Mouse (Mus musculus): ENCODE measurements around the gene Tbcb. TPM values are rescaled to one million over a fixed set of nuclear protein-coding genes. Genes with fewer than 3 reads are reported as not detected.
A peak's percentile ranks its signal among the peaks of the same experiment; 100 is the strongest.

Gene Tbcb
- polyA plus RNA-seq (2015; fragmentation: Nextera tagmentation; extraction: Ambion mirVana), result 42.0 and 44.0 TPM in 2 replicates

DNA sequence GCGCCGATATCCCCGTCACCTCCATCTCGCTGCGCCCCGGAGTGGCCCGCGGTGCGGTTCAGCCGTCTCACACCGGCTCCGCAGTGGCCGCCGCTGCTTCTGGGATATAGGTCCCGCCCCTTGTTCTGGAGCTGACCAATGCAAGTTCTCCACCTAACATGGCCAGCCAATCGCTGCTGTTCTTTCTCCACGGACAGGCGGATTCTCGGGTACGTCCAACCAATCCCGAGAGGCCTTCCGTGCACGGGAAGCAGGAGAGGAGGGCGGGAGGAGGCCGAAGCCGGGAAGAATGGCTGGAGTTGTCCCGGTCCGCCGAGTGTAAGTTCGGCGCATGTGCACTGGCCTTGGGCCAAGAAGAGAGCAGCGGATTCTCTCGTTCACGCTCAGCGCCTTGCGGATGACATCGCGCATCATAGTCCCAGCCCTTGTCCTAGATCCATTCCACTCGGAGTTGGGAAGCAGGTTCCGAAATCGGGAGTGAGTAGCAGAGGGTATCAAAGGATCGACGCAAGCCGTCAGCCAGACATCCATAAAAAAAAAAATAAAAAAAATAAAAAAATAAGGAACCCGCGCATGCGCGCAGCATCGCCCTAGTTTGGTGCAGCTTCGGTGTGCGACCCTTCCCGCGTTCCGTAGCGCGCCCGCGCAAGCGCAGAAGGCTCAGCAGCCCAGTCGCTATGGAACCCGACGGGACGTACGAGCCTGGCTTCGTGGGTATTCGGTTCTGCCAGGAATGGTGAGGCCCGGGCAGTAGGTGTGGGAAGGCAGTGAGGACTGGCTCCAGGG is at the start of gene Tbcb, which contains the start of gene Polr2i:
Tbcb (minus strand) TSS at position 604 of the 786 bp plus-strand sequence.
Polr2i (plus strand) TSS at position 280 of the 786 bp plus-strand sequence.
- Histone ChIP-seq H3K4me1 (replicated peaks) (peaks cover 25% of the 10 kb centered on the region), H3K36me3 (replicated peaks) (peaks cover 14% of the 10 kb centered on the region), H3K9ac (peak within 1 kb of the TSS; percentile 67), H3K27ac (replicated peaks) (peak within 1 kb of the TSS; percentile 92), H3K27me3 (no peaks in the 10 kb centered on the region), H3K9me3 (replicated peaks) (no peaks in the 10 kb centered on the region), H3K4me3 (replicated peaks) (peak within 1 kb of the TSS; percentile 75), H3K4me2 (peak within 1 kb of the TSS; percentile 95)
- WGBS (ENCODE audit: insufficient replicate concordance), result under 1% methylated on average over 67 of the region's 67 CpGs
- ATAC-seq (ENCODE audit: insufficient read depth), result peak; percentile 91

DNA sequence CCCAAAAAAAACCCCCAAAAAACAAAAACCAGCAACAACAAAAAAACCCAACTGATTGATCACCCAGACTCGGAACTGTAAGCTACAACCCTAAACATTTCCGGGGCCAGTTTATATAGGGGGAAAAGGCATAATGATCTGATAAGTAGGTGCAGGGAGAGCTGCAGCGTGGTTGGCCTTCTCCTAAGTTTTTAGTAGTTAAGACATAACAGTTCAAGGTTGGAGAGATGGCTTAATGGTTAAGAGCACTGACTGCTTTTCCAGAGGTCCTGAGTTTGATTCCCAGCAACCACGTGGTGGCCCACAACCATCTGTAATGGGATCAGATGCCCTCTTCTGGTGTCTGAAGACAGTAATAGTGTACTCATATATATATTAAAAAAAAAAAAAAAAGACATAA is 49.5 kb upstream of the Tbcb start:
- Histone ChIP-seq H3K36me3 (replicated peaks) (no peaks in the 10 kb centered on the region), H3K9ac (no peak overlapping the region), H3K4me2 (peak overlapping the region; percentile 95), H3K27me3 (0 out of 2 replicates have a peak, but pooled peaks cover 7% of the 10 kb centered on the region), H3K4me1 (replicated peaks) (peaks cover 33% of the 10 kb centered on the region), H3K4me3 (replicated peaks) (no peak overlapping the region), H3K9me3 (replicated peaks) (no peaks in the 10 kb centered on the region), H3K27ac (replicated peaks) (no peak overlapping the region)
- no peak for ATAC-seq (ENCODE audit: insufficient read depth)
- 60% methylated on average over 4 of the region's 4 CpGs for WGBS (ENCODE audit: insufficient replicate concordance)

DNA sequence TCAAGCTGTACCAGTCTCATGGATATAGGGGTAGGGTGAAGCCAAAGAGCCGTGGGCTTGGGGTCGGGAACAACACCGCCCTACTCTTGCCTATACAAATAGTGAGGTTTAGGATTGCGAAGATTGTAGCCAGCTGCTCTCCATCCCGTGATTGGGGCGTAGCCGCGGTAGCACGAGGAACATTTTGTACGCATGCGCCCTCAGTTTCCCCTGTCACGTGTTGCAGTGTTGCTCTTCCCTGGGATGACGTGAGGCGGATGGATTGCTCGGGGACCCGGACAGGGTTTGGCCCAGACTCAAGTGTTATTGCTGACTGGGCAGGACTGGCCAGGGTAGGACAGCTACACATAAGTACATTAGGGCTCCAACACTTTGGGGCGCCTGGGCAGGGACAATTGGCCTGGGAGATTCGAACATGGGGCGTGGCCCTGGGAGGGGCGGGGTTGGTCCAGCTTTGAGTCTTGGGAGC is 48.6 kb upstream of the Tbcb start:
- Histone ChIP-seq H3K9ac (peak overlapping the region; percentile 31), H3K27ac (replicated peaks) (peak overlapping the region; percentile 98), H3K4me2 (peak overlapping the region; percentile 95), H3K27me3 (0 out of 2 replicates have a peak, but pooled peaks cover 3% of the 10 kb centered on the region), H3K36me3 (replicated peaks) (no peaks in the 10 kb centered on the region), H3K4me3 (replicated peaks) (peak overlapping the region; percentile 79), H3K4me1 (replicated peaks) (peaks cover 33% of the 10 kb centered on the region), H3K9me3 (replicated peaks) (no peaks in the 10 kb centered on the region)
- under 1% methylated on average over 20 of the region's 20 CpGs for WGBS (ENCODE audit: insufficient replicate concordance)
- ATAC-seq (ENCODE audit: insufficient read depth), result peak; percentile 31

DNA sequence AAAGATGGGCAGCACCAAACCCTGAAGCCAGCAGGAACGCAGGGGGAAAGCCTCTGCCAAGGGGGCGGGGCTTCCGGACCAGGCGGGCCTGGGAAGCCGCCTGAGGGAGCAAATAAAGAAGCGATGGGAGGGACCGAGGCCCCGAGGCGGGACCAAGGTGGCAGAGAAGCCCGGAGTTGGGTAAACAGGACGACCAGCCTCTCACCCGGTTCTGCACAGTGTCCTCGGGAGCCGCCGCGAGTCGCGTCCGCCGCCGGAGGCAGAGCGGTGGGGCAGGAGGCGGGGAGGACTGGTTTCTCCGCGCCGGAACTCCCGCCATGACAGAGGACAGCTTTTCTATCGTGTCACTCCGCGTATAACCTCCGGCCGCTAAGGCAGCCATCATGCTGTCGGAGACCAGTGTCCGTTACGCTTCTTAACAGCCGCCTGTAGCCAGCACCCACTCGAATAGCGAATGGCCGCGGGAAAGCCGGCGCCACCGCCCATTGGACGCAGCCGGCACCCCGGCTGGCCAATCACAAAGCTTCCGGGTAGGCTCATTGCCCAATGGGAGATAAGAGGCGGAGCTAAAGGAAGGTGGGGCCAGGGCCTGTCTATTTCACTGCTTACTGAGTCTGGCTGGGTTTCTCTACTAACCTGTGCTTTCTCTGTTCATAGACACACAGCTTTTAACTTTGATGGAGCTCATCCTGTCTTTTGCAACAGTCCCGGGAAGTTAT is 48.0 kb upstream of the Tbcb start, which contains the start of the genes Thap8 and Wdr62:
Thap8 (plus strand) TSS at position 144 of the 719 bp plus-strand sequence.
Wdr62 (minus strand) TSS at position 469 of the 719 bp plus-strand sequence.
- under 1% methylated on average over 49 of the region's 49 CpGs for WGBS (ENCODE audit: insufficient replicate concordance)
- Histone ChIP-seq H3K27me3 (no peaks in the 10 kb centered on the region), H3K27ac (replicated peaks) (peak within 1 kb of the TSS; percentile 98), H3K4me2 (peak within 1 kb of the TSS; percentile 95), H3K4me3 (replicated peaks) (peak within 1 kb of the TSS; percentile 79), H3K9me3 (replicated peaks) (no peaks in the 10 kb centered on the region), H3K9ac (peak within 1 kb of the TSS; percentile 70), H3K36me3 (replicated peaks) (no peaks in the 10 kb centered on the region), H3K4me1 (replicated peaks) (peaks cover 33% of the 10 kb centered on the region)
- peak; percentile 91 for ATAC-seq (ENCODE audit: insufficient read depth)

DNA sequence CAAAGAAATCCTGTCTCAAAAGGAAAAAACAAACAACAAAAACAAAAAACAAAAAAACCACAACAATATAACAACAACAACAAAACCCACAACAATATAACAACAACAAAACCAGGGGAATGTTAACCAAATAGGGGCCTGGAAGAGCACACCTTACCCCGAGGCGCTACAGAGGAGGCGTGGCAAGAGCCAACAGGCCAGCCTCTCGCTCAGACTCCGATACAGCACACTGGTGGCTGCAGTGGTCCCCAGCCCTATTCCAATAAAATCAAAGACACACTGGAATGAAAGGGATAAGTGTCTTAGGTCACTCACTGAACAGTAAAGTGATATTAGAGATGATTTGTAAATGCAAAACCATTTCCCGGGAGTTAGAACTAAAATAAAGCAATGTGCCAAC is 47.5 kb upstream of the Tbcb start:
- WGBS (ENCODE audit: insufficient replicate concordance), result 0% methylated on average over 6 of the region's 6 CpGs
- peak; percentile 51 for ATAC-seq (ENCODE audit: insufficient read depth)
- H3K9ac ChIP-seq, result peak overlapping the region; percentile 70
- peaks cover 33% of the 10 kb centered on the region for H3K4me1 ChIP-seq (replicated peaks)
- H3K36me3 ChIP-seq (replicated peaks), result 0 out of 2 replicates have a peak, but pooled peaks cover under 1% of the 10 kb centered on the region
- peak overlapping the region; percentile 98 for H3K27ac ChIP-seq (replicated peaks)
- H3K4me2 ChIP-seq, result peak overlapping the region; percentile 95
- H3K4me3 ChIP-seq (replicated peaks), result peak overlapping the region; percentile 79
- no peaks in the 10 kb centered on the region for H3K27me3 ChIP-seq
- no peaks in the 10 kb centered on the region for H3K9me3 ChIP-seq (replicated peaks)

DNA sequence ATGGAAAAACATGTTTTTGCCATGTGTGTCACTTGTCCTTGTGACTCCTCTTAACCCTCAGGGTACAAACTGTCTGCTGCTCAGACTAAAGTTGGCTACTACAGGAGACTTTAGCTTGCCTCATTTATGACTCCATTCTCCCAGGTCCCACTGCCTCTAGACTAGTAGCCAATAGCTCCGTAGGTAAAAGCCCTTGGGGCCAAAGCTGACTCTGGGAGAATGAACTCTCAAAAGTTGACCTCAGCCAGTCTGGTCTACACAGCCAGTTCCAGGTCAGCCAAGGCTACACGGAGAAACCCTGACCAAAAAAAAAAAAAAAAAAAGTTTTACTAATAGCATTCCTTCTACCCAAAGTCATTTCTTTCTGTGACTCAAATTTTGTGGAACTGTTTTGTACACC is 46.8 kb upstream of the Tbcb start:
- Histone ChIP-seq H3K9me3 (replicated peaks) (no peaks in the 10 kb centered on the region), H3K4me1 (replicated peaks) (peaks cover 33% of the 10 kb centered on the region), H3K4me2 (peak overlapping the region; percentile 95), H3K27me3 (no peaks in the 10 kb centered on the region), H3K9ac (peak overlapping the region; percentile 70; the same call in 1 of the 2 replicates), H3K36me3 (replicated peaks) (peaks cover 7% of the 10 kb centered on the region; the same call in 1 of the 2 replicates), H3K4me3 (replicated peaks) (peak overlapping the region; percentile 79), H3K27ac (replicated peaks) (no peak overlapping the region)
- ATAC-seq (ENCODE audit: insufficient read depth), result no peak
- 47% methylated on average over 2 of the region's 2 CpGs for WGBS (ENCODE audit: insufficient replicate concordance)

DNA sequence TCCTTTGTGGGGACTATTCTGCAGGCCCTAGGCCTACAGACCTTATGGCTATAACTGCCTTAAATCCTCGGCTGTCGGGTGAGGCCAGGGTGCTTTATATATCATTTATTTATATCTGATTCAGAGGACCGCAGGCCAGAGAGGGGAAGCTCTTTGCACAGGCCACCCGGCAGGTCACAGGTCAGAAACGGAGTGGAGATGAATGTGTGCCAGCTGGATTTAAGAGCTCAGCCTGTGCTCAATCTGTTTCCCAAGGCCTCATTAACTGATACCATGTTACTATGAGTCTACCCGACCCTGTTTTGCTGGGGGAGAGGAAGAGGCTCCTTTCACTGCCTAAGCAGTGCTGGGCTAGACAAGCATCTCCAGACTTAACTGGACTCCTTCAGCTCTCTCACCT is 42.3 kb upstream of the Tbcb start:
- peaks cover 17% of the 10 kb centered on the region for H3K4me1 ChIP-seq (replicated peaks)
- no peak for ATAC-seq (ENCODE audit: insufficient read depth)
- H3K4me3 ChIP-seq (replicated peaks), result no peak overlapping the region
- H3K27ac ChIP-seq (replicated peaks), result no peak overlapping the region
- 78% methylated on average over 6 of the region's 6 CpGs for WGBS (ENCODE audit: insufficient replicate concordance)
- H3K9ac ChIP-seq, result no peak overlapping the region
- H3K36me3 ChIP-seq (replicated peaks), result peaks cover 39% of the 10 kb centered on the region
- no peak overlapping the region for H3K4me2 ChIP-seq
- no peaks in the 10 kb centered on the region for H3K9me3 ChIP-seq (replicated peaks)
- no peaks in the 10 kb centered on the region for H3K27me3 ChIP-seq

DNA sequence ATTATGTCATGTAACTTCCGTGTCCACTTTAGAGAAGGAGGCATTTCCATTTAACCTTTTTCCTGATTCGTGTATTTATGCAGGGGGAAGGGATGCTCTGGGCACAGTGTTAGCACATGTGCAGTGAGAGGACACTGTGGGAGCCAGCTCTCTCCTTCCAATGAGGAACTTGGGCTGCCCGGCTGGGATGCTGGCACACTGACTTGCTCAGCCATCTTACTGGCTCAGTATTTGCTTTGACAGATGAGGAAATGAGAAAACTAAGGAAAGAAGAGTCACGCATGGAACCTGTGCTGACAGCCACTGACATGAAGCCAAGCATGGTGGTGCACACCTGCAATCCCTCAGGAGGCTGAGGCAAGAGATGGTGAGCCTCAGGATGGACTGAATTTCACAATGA is 37.6 kb upstream of the Tbcb start:
- Histone ChIP-seq H3K36me3 (replicated peaks) (peaks cover 83% of the 10 kb centered on the region), H3K4me3 (replicated peaks) (no peak overlapping the region), H3K4me2 (no peak overlapping the region), H3K4me1 (replicated peaks) (no peaks in the 10 kb centered on the region), H3K9ac (no peak overlapping the region), H3K27ac (replicated peaks) (no peak overlapping the region), H3K9me3 (replicated peaks) (no peaks in the 10 kb centered on the region), H3K27me3 (no peaks in the 10 kb centered on the region)
- no peak for ATAC-seq (ENCODE audit: insufficient read depth)
- WGBS (ENCODE audit: insufficient replicate concordance), result 76% methylated on average over 4 of the region's 4 CpGs

DNA sequence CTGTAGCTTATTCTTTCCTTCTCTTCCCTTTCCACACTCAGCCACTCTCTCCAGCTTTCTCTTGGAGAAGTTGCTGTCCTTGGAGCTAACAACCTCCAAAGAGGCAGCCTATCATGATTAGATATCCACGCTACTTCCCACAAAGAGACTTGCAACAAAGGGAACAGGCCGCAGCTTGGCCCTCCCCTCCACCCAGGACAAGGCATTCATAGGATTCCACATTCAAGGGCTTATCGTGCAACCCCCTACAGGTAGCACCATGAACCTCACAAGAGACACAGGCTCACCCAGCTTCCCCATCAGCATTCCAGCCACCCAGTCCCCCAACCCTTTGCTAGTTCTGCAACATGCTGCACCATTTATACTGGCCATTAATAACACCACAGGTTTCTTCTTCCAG is 34.7 kb upstream of the Tbcb start:
- Histone ChIP-seq H3K9me3 (replicated peaks) (no peaks in the 10 kb centered on the region), H3K9ac (no peak overlapping the region), H3K27me3 (no peaks in the 10 kb centered on the region), H3K4me2 (no peak overlapping the region), H3K4me1 (replicated peaks) (no peaks in the 10 kb centered on the region), H3K36me3 (replicated peaks) (peaks cover 87% of the 10 kb centered on the region), H3K27ac (replicated peaks) (no peak overlapping the region), H3K4me3 (replicated peaks) (no peak overlapping the region)
- 81% methylated on average over 3 of the region's 3 CpGs for WGBS (ENCODE audit: insufficient replicate concordance)
- no peak for ATAC-seq (ENCODE audit: insufficient read depth)

DNA sequence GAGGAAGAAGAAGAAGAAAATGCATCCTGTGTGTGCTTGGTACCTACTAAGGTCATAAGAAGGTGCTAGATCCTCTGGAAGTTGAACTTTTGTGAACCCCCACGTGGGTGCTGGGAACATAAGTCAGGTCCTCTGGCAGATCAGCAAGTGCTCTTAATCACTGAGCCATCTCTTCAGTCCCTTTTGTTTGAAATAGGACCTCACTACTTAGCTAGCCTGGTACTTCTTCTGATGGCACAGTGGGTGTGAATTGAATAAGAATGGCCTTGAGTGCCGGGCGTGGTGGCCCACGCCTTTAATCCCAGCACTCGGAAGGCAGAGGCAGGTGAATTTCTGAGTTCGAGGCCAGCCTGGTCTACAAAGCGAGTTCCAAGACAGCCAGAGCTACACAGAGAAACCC is 33.9 kb upstream of the Tbcb start:
- Histone ChIP-seq H3K4me2 (no peak overlapping the region), H3K9ac (no peak overlapping the region), H3K4me1 (replicated peaks) (no peaks in the 10 kb centered on the region), H3K27ac (replicated peaks) (no peak overlapping the region), H3K4me3 (replicated peaks) (no peak overlapping the region), H3K36me3 (replicated peaks) (peaks cover 88% of the 10 kb centered on the region), H3K27me3 (no peaks in the 10 kb centered on the region), H3K9me3 (replicated peaks) (no peaks in the 10 kb centered on the region)
- ATAC-seq (ENCODE audit: insufficient read depth), result no peak
- 76% methylated on average over 7 of the region's 7 CpGs for WGBS (ENCODE audit: insufficient replicate concordance)

DNA sequence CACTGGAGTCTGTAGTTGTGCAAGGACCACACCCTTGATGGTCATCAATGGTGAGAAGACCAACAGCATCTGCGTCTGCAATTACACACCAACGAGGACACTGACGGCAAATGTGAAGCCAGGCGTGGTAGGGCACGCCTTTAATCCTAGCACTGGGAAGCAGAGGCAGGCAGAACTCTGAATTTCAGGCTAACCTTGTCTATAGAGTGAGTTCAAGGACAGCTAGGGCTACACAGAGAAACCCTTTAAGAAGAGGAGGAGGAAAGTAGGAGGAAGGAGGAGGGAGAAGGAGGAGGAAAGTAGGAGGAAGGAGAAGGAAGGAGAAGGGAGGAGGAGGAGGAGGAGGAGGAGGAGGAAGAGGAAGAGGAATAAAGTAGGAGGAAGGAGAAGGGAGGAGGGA is 33.5 kb upstream of the Tbcb start:
- H3K36me3 ChIP-seq (replicated peaks), result peaks cover 86% of the 10 kb centered on the region
- H3K4me3 ChIP-seq (replicated peaks), result no peak overlapping the region
- no peak overlapping the region for H3K9ac ChIP-seq
- no peak overlapping the region for H3K27ac ChIP-seq (replicated peaks)
- no peaks in the 10 kb centered on the region for H3K9me3 ChIP-seq (replicated peaks)
- no peak overlapping the region for H3K4me2 ChIP-seq
- H3K4me1 ChIP-seq (replicated peaks), result no peaks in the 10 kb centered on the region
- H3K27me3 ChIP-seq, result no peaks in the 10 kb centered on the region
- WGBS (ENCODE audit: insufficient replicate concordance), result 78% methylated on average over 5 of the region's 5 CpGs
- ATAC-seq (ENCODE audit: insufficient read depth), result no peak

Measured in liver, embryonic 15.5 days (tissue).